ENCODE assay signal across 32 mouse cellular contexts in genomic region chr19:53664831-53665230, GRCm38 (mm10). TPM values are rescaled to one million over a fixed set of nuclear protein-coding genes. Genes with fewer than 3 reads are reported as not detected.
"Had no signal": no experiment of that assay in that cellular context is flagged by ENCODE, and none has a peak within 500 bp of the region (broad histone marks: within the 10 kb centered on the region; RNA-seq: fewer than 3 reads in every experiment).

No protein-coding gene starts in this region.

- H3K9ac ChIP-seq: limb, embryonic 12.5 days; limb, embryonic 13.5 days; limb, embryonic 15.5 days; liver, embryonic 12.5 days; liver, embryonic 13.5 days; liver, embryonic 14.5 days; liver, embryonic 15.5 days; liver, postnatal 0 days; lung, embryonic 14.5 days; lung, embryonic 15.5 days; midbrain, embryonic 12.5 days; midbrain, embryonic 13.5 days; midbrain, embryonic 15.5 days; neural tube, embryonic 12.5 days had no signal

- H3K27ac ChIP-seq: limb, embryonic 10.5 days; limb, embryonic 12.5 days; limb, embryonic 13.5 days; limb, embryonic 15.5 days; liver, embryonic 12.5 days; liver, embryonic 13.5 days; liver, embryonic 14.5 days; liver, embryonic 15.5 days; lung, embryonic 15.5 days; macrophage; midbrain, embryonic 10.5 days; midbrain, embryonic 12.5 days; midbrain, embryonic 13.5 days; midbrain, embryonic 15.5 days; neural tube, embryonic 12.5 days had no signal

- H3K4me3 ChIP-seq: limb, embryonic 10.5 days; limb, embryonic 12.5 days; limb, embryonic 13.5 days; limb, embryonic 15.5 days; liver, embryonic 12.5 days; liver, embryonic 13.5 days; liver, embryonic 15.5 days; lung, embryonic 15.5 days; megakaryocyte, embryonic 14.5 days; midbrain, embryonic 10.5 days; midbrain, embryonic 12.5 days; midbrain, embryonic 13.5 days; midbrain, embryonic 15.5 days; neural tube, embryonic 12.5 days had no signal

- H3K27me3 ChIP-seq: midbrain, embryonic 15.5 days had no signal

- H3K9me3 ChIP-seq: limb, embryonic 10.5 days; limb, embryonic 12.5 days; limb, embryonic 13.5 days; limb, embryonic 15.5 days; liver, embryonic 12.5 days; liver, embryonic 13.5 days; liver, embryonic 15.5 days; lung, embryonic 15.5 days; midbrain, embryonic 10.5 days; midbrain, embryonic 12.5 days; midbrain, embryonic 13.5 days; midbrain, embryonic 15.5 days; neural tube, embryonic 12.5 days had no signal

- H3K36me3 ChIP-seq: limb, embryonic 10.5 days; limb, embryonic 12.5 days; limb, embryonic 13.5 days; limb, embryonic 15.5 days; liver, embryonic 12.5 days; liver, embryonic 13.5 days; liver, embryonic 15.5 days; lung, embryonic 15.5 days; midbrain, embryonic 10.5 days; midbrain, embryonic 12.5 days; midbrain, embryonic 13.5 days; midbrain, embryonic 15.5 days; neural tube, embryonic 12.5 days had no signal

- H3K4me2 ChIP-seq: limb, embryonic 12.5 days; limb, embryonic 13.5 days; limb, embryonic 15.5 days; liver, embryonic 11.5 days; liver, embryonic 12.5 days; liver, embryonic 13.5 days; liver, embryonic 15.5 days; lung, embryonic 14.5 days; lung, embryonic 15.5 days; midbrain, embryonic 11.5 days; midbrain, embryonic 12.5 days; midbrain, embryonic 13.5 days; midbrain, embryonic 15.5 days; neural tube, embryonic 12.5 days had no signal

- H3K4me1 ChIP-seq: liver, embryonic 12.5 days; liver, embryonic 13.5 days; liver, embryonic 15.5 days; megakaryocyte, embryonic 14.5 days had no signal

- DNase-seq: left cerebral cortex, postnatal 4 days; liver; liver, embryonic 13.5 days; liver, postnatal 0 days; lung, adult 18-20 months; lung, adult 2 months; lung, embryonic 14.5 days; lung, postnatal 10 days; lung, postnatal 14 days; lung, postnatal 36 days; lung, postnatal 4 days; midbrain, embryonic 14.5 days had no signal

- ATAC-seq: liver, embryonic 12.5 days; liver, postnatal 0 days; lung, postnatal 0 days; midbrain, embryonic 13.5 days; midbrain, embryonic 15.5 days; midbrain, embryonic 16.5 days had no signal

RNA-seq across cellular contexts. Expression of gene Rbm20, which starts 12.3 kb away (rescaled TPM):
- total RNA-seq: monocyte, adult 5-6 weeks had no signal
- polyA plus RNA-seq: macrophage had no signal
